Mouse (Mus musculus) heart, adult 8-10 months (tissue): Measurements from ENCODE around the gene Usp35. TPM values are rescaled to one million over a fixed set of nuclear protein-coding genes. Genes with fewer than 3 reads are reported as not detected.

Experiments
- DNase-seq: peaks from one replicate; pipeline ENCODE4 v3.0.0; 2022; ENCODE audit warnings: low spot score
- total RNA-seq, 4 experiments: library from RNA; stranded (reverse); gene quantifications; 2 replicates each; pipeline ENCODE4 v1.2.4; 2022

The Usp35 gene
- total RNA-seq: 1 to 10 TPM in 2 of 4 experiments, under 1 TPM in 2; 0.72 to 1.0 (median 0.86) TPM

DNA sequence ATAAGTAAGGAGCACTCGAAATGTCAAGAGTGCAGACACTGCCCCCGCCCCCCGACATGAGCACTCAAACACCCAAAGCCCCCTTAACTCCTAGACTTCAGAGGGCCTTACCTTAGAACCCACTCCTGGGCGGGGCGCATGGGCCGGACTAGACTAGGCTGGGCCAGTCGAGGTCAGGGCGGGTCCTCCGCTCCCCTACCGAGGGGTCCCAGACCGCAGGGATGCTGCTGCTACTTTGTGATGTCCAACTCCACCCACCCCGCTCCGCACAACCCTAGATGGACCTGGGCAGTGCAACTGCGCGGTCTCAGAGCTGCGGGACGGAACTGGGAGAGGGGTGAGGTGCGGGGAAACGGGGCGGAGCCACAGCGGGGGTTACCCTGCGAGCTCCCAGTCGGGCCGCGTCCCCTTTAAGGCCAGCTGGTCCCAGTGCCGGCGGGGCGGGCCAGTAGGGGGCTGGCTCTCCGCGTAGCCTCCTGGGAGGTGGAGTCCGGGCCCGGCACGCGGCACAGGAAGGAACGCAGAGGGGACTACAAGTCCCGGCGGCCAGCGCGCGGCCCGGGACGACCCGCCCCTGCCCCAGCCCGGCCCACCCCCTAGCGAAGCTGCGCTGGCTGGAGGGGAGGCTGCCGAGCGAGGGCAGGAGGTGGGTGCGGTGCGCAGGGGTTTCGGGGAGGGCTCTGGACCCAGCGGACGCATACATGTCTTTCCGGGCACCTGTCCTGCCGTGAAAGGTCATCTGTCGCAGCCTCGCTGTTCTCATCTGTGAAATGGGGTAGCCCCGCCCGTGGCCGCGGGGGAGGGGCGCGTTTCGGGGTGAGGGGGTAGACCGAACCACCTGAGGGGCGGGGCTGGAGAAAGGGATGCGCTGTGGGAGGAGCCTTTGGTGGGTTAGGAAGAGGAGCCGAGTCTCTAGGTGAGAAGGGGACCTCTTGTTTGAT, at the start of gene Usp35, which contains the start of gene Kctd21:
Usp35 (minus strand) TSS at position 295 of the 941 bp plus-strand sequence.
Kctd21 (plus strand) TSS at position 602 of the 941 bp plus-strand sequence.
- DNase-seq: peak; percentile 90

DNA sequence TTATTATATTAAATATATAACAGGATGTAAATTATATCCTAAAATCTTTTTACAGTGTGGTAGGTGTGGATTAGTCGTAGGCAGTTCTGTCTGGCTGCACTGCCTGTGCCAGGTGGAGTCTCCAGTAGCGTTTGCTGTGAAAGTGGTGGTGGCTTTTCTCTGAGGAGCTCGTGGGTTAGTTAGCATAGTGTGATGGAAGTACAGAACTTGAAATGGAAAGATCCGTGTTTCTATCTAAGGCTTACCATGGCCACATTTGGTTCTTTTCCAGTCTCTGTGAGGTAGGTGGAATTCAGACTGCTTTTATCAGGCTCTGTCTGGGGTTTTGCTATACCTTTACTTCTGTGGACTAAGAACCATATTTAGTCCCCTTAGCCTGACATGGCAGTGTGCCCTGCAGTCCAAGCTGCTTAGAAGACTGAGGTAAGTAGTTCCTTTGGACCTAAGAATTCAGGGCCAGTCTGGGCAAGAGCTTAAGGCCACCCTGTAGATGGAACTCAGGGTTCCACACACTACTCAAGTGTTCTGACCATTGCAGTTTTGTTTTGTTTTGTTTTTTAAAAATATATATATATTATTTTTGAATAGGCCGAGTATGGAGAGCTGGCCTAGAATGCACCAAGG, 48.8 kb upstream of the Usp35 start:
- no peak for DNase-seq

- DNase-seq: no peak
Observed at GRCm38 (mm10) chr7:97379304-97379703, 47.5 kb upstream of the Usp35 start.

DNA sequence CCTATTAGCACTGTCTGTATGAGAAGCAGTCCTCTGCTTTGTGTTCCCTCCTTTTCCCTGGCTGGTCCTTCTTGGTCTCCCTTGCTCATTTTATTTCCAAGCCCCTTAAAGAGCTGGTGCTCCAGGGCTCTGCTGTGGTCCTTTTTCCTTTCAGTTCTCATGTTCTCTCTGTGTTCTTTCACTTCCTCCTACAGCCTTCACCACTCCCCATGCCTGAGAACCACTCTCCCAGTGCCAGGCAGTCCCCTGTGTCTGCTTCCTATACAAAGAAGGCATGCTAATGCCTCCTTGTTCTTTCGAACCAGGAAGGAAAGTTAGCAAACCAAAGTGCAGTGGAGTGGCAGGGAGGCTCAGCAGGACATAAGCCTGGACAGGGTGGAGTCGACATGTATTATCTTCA, 44.1 kb upstream of the Usp35 start:
- no peak for DNase-seq

- DNase-seq: no peak
Observed at GRCm38 (mm10) chr7:97375101-97375500, 43.3 kb upstream of the Usp35 start.

GRCm38 (mm10) chr7:97365887-97366286, 34.1 kb upstream of the Usp35 start:
- no peak for DNase-seq

GRCm38 (mm10) chr7:97361467-97361866, 29.6 kb upstream of the Usp35 start:
- no peak for DNase-seq

DNA sequence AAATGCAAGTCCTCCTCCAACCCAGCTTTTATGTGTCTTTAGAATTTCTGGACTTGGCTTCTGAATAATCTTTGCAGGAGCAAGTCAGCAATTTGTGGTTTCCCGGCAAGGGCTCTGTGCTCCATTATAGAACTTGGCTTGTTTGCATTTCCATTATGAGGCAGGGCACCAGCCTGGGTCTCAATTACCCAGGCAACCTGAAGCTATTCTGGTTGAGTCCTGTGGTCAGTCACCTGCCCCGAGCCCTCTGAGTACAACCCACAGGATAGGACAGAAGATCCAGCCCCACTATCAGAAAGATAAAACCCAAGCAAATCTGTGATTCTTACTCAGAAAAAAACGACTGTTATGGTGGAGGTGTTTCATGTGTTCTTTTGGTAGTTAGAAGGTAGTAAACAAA, 29.1 kb upstream of the Usp35 start:
- DNase-seq: no peak

DNA sequence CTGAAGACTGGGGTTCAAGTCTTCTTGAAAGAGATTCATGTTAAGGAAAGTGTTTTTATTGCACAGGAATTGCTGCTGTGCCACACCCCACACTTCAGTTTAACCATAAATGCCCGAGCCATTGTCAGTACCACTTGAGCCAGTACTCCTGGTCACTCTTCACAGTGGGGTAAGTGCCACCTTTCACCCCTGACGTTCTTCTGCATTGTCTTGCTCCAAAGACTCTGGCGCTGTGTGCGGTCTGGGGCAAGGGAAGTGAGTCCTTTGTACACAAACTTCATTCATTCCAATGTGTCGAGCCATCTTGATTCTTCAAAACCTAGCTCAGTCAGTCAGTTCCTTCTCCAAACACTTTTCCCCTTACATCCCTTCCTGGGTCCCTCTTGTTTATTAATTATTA, 28.3 kb upstream of the Usp35 start:
- no peak for DNase-seq

DNA sequence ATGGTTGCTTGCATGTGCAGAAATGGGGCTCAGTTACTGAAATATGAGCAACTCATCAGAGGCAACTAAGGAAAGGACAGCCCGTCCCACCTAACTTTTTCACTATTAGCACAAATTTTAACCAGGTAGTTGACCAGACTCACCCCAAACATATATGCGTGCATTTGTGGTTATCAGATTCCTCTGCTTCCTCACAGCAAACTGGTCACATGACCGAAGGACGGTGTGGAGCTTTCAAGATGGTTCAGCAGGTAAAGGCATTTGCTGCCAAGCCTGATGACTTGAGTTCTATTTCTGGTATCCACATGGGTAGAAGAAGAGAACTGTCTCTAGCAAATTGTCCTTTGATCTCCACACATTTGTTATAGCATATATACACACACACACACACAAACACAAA, 26.5 kb upstream of the Usp35 start:
- no peak for DNase-seq

GRCm38 (mm10) chr7:97357840-97358239, 26.0 kb upstream of the Usp35 start:
- no peak for DNase-seq

DNA sequence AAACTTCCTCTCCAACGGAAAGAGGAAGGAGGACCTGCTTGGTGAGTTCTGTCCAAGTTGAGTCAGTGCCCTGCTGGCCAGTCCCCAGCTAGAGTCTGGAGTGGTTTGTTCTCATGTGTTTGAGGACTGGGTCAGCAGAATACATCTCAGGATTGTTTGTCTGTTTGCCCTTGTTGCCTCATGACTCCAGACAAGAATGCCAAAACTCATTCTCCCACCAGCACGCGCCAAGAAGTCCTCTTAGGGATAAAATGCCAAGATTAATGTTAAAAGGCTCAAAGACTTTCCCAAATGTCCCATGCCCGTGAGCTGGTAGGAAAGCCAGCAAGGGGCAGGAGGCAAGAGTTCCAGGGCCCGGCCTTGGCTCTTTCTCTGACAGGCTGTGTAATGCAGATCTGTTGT, 25.1 kb upstream of the Usp35 start:
- peak; percentile 63 for DNase-seq

GRCm38 (mm10) chr7:97356253-97356652, 24.4 kb upstream of the Usp35 start:
- no peak for DNase-seq

DNA sequence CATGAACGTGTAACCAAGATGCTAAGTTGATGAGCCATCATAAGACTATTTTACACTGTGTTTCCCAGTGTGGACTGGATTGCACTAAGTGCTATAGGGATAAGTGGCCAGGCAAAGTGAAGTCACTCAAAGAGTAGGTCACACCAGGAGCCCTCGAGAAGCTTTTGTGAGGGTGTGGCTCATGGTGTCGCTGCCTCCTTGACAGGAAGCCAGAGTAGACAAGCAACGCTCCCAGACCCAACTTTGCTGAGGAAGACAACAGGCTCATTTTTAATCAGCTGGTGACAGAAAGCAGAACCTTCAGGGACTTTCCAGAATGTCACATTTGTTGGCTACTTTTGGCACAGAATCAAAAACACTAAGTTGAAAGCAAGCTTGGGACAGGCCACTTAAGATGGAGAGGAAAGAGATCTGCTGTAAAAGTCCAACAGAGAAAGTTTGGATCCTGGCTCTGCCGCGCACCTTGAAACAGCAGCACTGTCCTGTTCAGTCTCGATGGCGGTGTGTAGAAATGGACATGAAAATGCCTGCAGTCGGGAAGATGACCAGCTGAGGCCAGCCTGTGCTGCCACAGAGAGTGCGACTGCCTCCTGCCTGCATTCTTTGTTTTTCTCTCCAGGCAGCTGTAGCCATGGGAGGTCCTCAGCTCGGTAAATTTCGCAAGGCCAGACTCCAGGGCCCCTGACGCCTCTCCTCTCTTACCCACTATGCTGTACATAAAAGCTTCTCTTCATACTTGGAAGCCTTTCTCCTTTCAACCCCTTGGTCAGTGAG, 23.4 kb upstream of the Usp35 start:
- peak; percentile 55 for DNase-seq

DNA sequence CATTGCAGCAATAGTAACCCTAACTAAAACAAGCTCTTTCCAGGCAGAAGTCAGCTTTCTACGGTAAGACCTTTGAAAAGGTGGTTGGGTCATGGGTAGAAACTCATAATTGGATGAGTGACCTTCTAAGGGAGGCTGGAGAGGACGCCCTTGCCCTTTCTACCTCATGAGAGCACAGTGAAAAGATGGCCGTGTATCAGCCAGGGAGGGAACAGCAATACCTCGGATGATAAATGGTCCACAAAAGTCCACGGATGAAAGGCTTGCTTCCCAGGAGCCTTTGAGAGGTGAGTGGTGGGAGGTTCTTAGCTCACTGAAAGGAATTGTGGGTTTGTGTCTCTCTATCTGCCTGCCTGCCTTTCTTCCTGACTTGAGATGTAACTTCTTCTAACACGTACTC, 21.5 kb upstream of the Usp35 start:
- DNase-seq: no peak

- DNase-seq: no peak
Observed at GRCm38 (mm10) chr7:97351792-97352513, 20.1 kb upstream of the Usp35 start.

GRCm38 (mm10) chr7:97350891-97351290, 19.1 kb upstream of the Usp35 start:
- no peak for DNase-seq

- no peak for DNase-seq
Observed at GRCm38 (mm10) chr7:97349438-97349837, 17.6 kb upstream of the Usp35 start.

DNA sequence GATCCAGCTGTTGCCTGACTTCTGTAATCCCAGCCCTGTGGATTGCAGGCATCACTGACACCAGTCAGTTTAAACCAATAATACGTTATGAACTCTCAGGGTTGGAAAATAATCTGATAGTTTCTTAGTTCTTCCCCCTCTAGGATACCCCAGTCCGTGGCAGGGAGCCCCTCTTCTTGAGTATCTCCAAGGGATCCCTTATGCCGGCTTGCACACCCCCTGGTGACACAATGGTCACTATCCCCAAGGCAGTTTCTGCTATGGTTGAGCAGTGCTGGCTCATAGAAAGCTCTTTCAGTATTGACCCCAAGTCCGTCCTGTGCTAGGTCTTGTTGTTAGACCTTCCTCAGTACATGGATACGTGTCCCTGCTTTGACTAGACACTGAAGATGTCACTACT, 17.0 kb upstream of the Usp35 start:
- DNase-seq: no peak

- DNase-seq: no peak
Observed at GRCm38 (mm10) chr7:97348318-97348717, 16.5 kb upstream of the Usp35 start.

GRCm38 (mm10) chr7:97347464-97347863, 15.6 kb upstream of the Usp35 start:
- no peak for DNase-seq

GRCm38 (mm10) chr7:97346822-97347166, 15.0 kb upstream of the Usp35 start:
- no peak for DNase-seq
